Mouse (Mus musculus): ENCODE data around the gene Reep6. TPM values are rescaled to one million over a fixed set of nuclear protein-coding genes. Genes with fewer than 3 reads are reported as not detected.
A peak's percentile ranks its signal among the peaks of the same experiment; 100 is the strongest.
"Not testable (repeated sequence)": the region's sequence is repeated elsewhere in the genome, so short reads cannot be mapped to it uniquely, and the experiment has no call there.

Reep6 gene
- polyA plus RNA-seq, 1 experiment from 2014 or later, result 5.7 TPM

GRCm38 (mm10) chr10:80332525-80332989 lies 2.8 kb downstream of the Reep6 start:
- no peaks in the 10 kb centered on the region for H3K36me3 ChIP-seq
- no peak overlapping the region for H3K4me3 ChIP-seq
- peaks cover 6% of the 10 kb centered on the region; the same call in 1 of the 2 replicates for H3K4me1 ChIP-seq
- no peak for ATAC-seq (ENCODE audit: insufficient number of reproducible peaks, insufficient read depth, low FRiP score, low TSS enrichment)
- no peaks in the 10 kb centered on the region for H3K9me3 ChIP-seq
- H3K9ac ChIP-seq, result no peak overlapping the region
- no peak overlapping the region for H3K4me2 ChIP-seq (replicated peaks)
- H3K27ac ChIP-seq, result no peak overlapping the region
- 72% methylated on average over 5 of the region's 5 CpGs for WGBS
- peaks cover 18% of the 10 kb centered on the region; the same call in 1 of the 2 replicates for H3K27me3 ChIP-seq

GRCm38 (mm10) chr10:80336263-80336662 lies 6.5 kb downstream of the Reep6 start:
- no peaks in the 10 kb centered on the region; the same call in 1 of the 2 replicates for H3K4me1 ChIP-seq
- WGBS, result 82% methylated on average over 12 of the region's 12 CpGs
- no peak overlapping the region for H3K4me2 ChIP-seq (replicated peaks)
- no peak overlapping the region for H3K4me3 ChIP-seq
- H3K27ac ChIP-seq, result no peak overlapping the region
- no peaks in the 10 kb centered on the region for H3K9me3 ChIP-seq
- H3K27me3 ChIP-seq, result peaks cover 25% of the 10 kb centered on the region
- H3K9ac ChIP-seq, result no peak overlapping the region
- H3K36me3 ChIP-seq, result no peaks in the 10 kb centered on the region
- ATAC-seq (ENCODE audit: insufficient number of reproducible peaks, insufficient read depth, low FRiP score, low TSS enrichment), result no peak

- H3K36me3 ChIP-seq, result no peaks in the 10 kb centered on the region
- H3K4me3 ChIP-seq, result no peak overlapping the region
- peaks cover 22% of the 10 kb centered on the region for H3K4me1 ChIP-seq
- no peak for ATAC-seq (ENCODE audit: insufficient number of reproducible peaks, insufficient read depth, low FRiP score, low TSS enrichment)
- peaks cover 50% of the 10 kb centered on the region for H3K27me3 ChIP-seq
- no peak overlapping the region for H3K27ac ChIP-seq
- no peaks in the 10 kb centered on the region for H3K9me3 ChIP-seq
- H3K9ac ChIP-seq, result no peak overlapping the region
- H3K4me2 ChIP-seq (replicated peaks), result 0 out of 2 replicates have a peak overlapping the region, but pooled peaks have one; percentile 20
- WGBS, result 20% methylated on average over 19 of the region's 19 CpGs
Measured at GRCm38 (mm10) chr10:80339941-80340750, 10.4 kb downstream of the Reep6 start.

- no peak for ATAC-seq (ENCODE audit: insufficient number of reproducible peaks, insufficient read depth, low FRiP score, low TSS enrichment)
- 8% methylated on average over 21 of the region's 21 CpGs for WGBS
- Histone ChIP-seq H3K27ac (no peak overlapping the region), H3K4me3 (no peak overlapping the region), H3K36me3 (no peaks in the 10 kb centered on the region), H3K27me3 (peaks cover 59% of the 10 kb centered on the region), H3K9me3 (no peaks in the 10 kb centered on the region), H3K4me2 (replicated peaks) (no peak overlapping the region), H3K4me1 (peaks cover 23% of the 10 kb centered on the region), H3K9ac (no peak overlapping the region)
Measured at GRCm38 (mm10) chr10:80341026-80341425, 11.3 kb downstream of the Reep6 start.

GRCm38 (mm10) chr10:80341491-80342304 lies 11.9 kb downstream of the Reep6 start:
- ATAC-seq (ENCODE audit: insufficient number of reproducible peaks, insufficient read depth, low FRiP score, low TSS enrichment), result no peak
- WGBS, result 2% methylated on average over 47 of the region's 47 CpGs
- H3K27ac ChIP-seq, result no peak overlapping the region

GRCm38 (mm10) chr10:80342305-80342748 lies 12.6 kb downstream of the Reep6 start:
- Histone ChIP-seq H3K9ac (no peak overlapping the region), H3K9me3 (no peaks in the 10 kb centered on the region), H3K36me3 (no peaks in the 10 kb centered on the region), H3K4me1 (peaks cover 23% of the 10 kb centered on the region), H3K27ac (no peak overlapping the region), H3K27me3 (peaks cover 70% of the 10 kb centered on the region), H3K4me3 (peak overlapping the region; percentile 34), H3K4me2 (replicated peaks) (peak overlapping the region; percentile 53)
- WGBS, result under 1% methylated on average over 26 of the region's 26 CpGs
- ATAC-seq (ENCODE audit: insufficient number of reproducible peaks, insufficient read depth, low FRiP score, low TSS enrichment), result peak; percentile 22; the same call in 1 of the 2 replicates

More at GRCm38 (mm10) chr10:80341491-80342304, 11.9 kb downstream of the Reep6 start:
- peaks cover 64% of the 10 kb centered on the region for H3K27me3 ChIP-seq
- H3K4me2 ChIP-seq (replicated peaks), result peak overlapping the region; percentile 53
- H3K9me3 ChIP-seq, result no peaks in the 10 kb centered on the region
- H3K4me3 ChIP-seq, result peak overlapping the region; percentile 34
- H3K4me1 ChIP-seq, result peaks cover 23% of the 10 kb centered on the region
- no peaks in the 10 kb centered on the region for H3K36me3 ChIP-seq
- no peak overlapping the region for H3K9ac ChIP-seq

- ATAC-seq (ENCODE audit: insufficient number of reproducible peaks, insufficient read depth, low FRiP score, low TSS enrichment), result peak; percentile 68
- Histone ChIP-seq H3K36me3 (no peaks in the 10 kb centered on the region), H3K27ac (no peak overlapping the region), H3K9me3 (no peaks in the 10 kb centered on the region), H3K27me3 (peaks cover 76% of the 10 kb centered on the region), H3K4me1 (peaks cover 25% of the 10 kb centered on the region), H3K4me2 (replicated peaks) (peak overlapping the region; percentile 53), H3K4me3 (peak overlapping the region; percentile 34), H3K9ac (no peak overlapping the region)
- 2% methylated on average over 32 of the region's 33 CpGs for WGBS
Measured at GRCm38 (mm10) chr10:80342749-80343424, 13.1 kb downstream of the Reep6 start.

GRCm38 (mm10) chr10:80343425-80343895 lies 13.7 kb downstream of the Reep6 start:
- peak overlapping the region; percentile 34 for H3K4me3 ChIP-seq
- H3K27me3 ChIP-seq, result peaks cover 81% of the 10 kb centered on the region
- peak overlapping the region; percentile 53 for H3K4me2 ChIP-seq (replicated peaks)
- WGBS, result 26% methylated on average over 13 of the region's 13 CpGs
- ATAC-seq (ENCODE audit: insufficient number of reproducible peaks, insufficient read depth, low FRiP score, low TSS enrichment), result 0 out of 2 replicates have a peak, but pooled peaks have one; percentile 9
- H3K9ac ChIP-seq, result no peak overlapping the region
- peaks cover 31% of the 10 kb centered on the region for H3K4me1 ChIP-seq
- no peaks in the 10 kb centered on the region for H3K9me3 ChIP-seq
- no peak overlapping the region for H3K27ac ChIP-seq
- H3K36me3 ChIP-seq, result no peaks in the 10 kb centered on the region

- no peak for ATAC-seq (ENCODE audit: insufficient number of reproducible peaks, insufficient read depth, low FRiP score, low TSS enrichment)
- no peaks in the 10 kb centered on the region for H3K9me3 ChIP-seq
- WGBS, result 39% methylated on average over 9 of the region's 9 CpGs
- H3K4me1 ChIP-seq, result peaks cover 38% of the 10 kb centered on the region
- no peak overlapping the region for H3K4me3 ChIP-seq
- H3K36me3 ChIP-seq, result no peaks in the 10 kb centered on the region
- H3K27me3 ChIP-seq, result peaks cover 89% of the 10 kb centered on the region
- no peak overlapping the region for H3K9ac ChIP-seq
- H3K4me2 ChIP-seq (replicated peaks), result 0 out of 2 replicates have a peak overlapping the region, but pooled peaks have one; percentile 1
- H3K27ac ChIP-seq, result no peak overlapping the region
Measured at GRCm38 (mm10) chr10:80344131-80344661, 14.4 kb downstream of the Reep6 start.

- WGBS, result under 1% methylated on average over 16 of the region's 16 CpGs
- Histone ChIP-seq H3K4me1 (peaks cover 39% of the 10 kb centered on the region), H3K36me3 (no peaks in the 10 kb centered on the region), H3K9me3 (no peaks in the 10 kb centered on the region), H3K27ac (no peak overlapping the region), H3K4me2 (replicated peaks) (peak overlapping the region; percentile 12; the same call in 1 of the 2 replicates), H3K4me3 (peak overlapping the region; percentile 9; the same call in 1 of the 2 replicates), H3K9ac (peak overlapping the region; percentile 2; the same call in 1 of the 2 replicates), H3K27me3 (peaks cover 98% of the 10 kb centered on the region)
- no peak for ATAC-seq (ENCODE audit: insufficient number of reproducible peaks, insufficient read depth, low FRiP score, low TSS enrichment)
Measured at GRCm38 (mm10) chr10:80345122-80345521, 15.4 kb downstream of the Reep6 start.

GRCm38 (mm10) chr10:80345929-80346328 lies 16.2 kb downstream of the Reep6 start:
- not testable (repeated sequence) for H3K4me3 ChIP-seq; ATAC-seq (ENCODE audit: insufficient number of reproducible peaks, insufficient read depth, low FRiP score, low TSS enrichment); H3K27ac ChIP-seq; H3K36me3 ChIP-seq; H3K4me2 ChIP-seq (replicated peaks); H3K9me3 ChIP-seq; H3K9ac ChIP-seq
- peaks cover 39% of the 10 kb centered on the region for H3K4me1 ChIP-seq
- H3K27me3 ChIP-seq, result peaks cover 98% of the 10 kb centered on the region
- WGBS, result 71% methylated on average over 6 of the region's 6 CpGs

Measured in embryonic facial prominence, embryonic 12.5 days (tissue).